Mouse (Mus musculus) kidney, embryonic 15.5 days (tissue): ENCODE measurements around the gene Car9. TPM values are rescaled to one million over a fixed set of nuclear protein-coding genes. Genes with fewer than 3 reads are reported as not detected.

Experiments used
- ATAC-seq: fragments of 200-750 bp; cut with Nextera tagmentation; replicated peaks from 2 replicates; pipeline ENCODE4 v1.8.0; 2017; ENCODE audit warnings: moderate TSS enrichment; ENCODE audit not compliant: low FRiP score
- H3K27ac ChIP-seq: fragments of 300-500 bp; sonication (generic); 2 replicates; pipeline ENCODE4 v1.5.1; 2015; ENCODE audit warnings: mild to moderate bottlenecking, inconsistent platforms
- H3K27me3 ChIP-seq: fragments of 300-500 bp; sonication (generic); 2 replicates; pipeline ENCODE4 v1.6.1; 2015; ENCODE audit warnings: inconsistent platforms
- H3K36me3 ChIP-seq: fragments of 300-500 bp; sonication (generic); 2 replicates; pipeline ENCODE4 v1.6.1; 2015; ENCODE audit warnings: inconsistent platforms
- H3K4me1 ChIP-seq: fragments of 300-500 bp; sonication (generic); 2 replicates; pipeline ENCODE4 v1.6.1; 2015; ENCODE audit warnings: inconsistent platforms
- H3K4me2 ChIP-seq: fragments of 300-500 bp; sonication (generic); 2 replicates; pipeline ENCODE4 v1.6.1; 2015; ENCODE audit warnings: moderate library complexity, mild to moderate bottlenecking, inconsistent platforms
- H3K4me3 ChIP-seq: fragments of 300-500 bp; sonication (generic); replicated peaks from 2 replicates; pipeline ENCODE4 v1.5.1; 2015; ENCODE audit warnings: mild to moderate bottlenecking, inconsistent platforms
- H3K9ac ChIP-seq: fragments of 300-500 bp; sonication (generic); 2 replicates; pipeline ENCODE4 v1.6.1; 2015; ENCODE audit warnings: mild to moderate bottlenecking, inconsistent platforms
- H3K9me3 ChIP-seq: fragments of 300-500 bp; sonication (generic); replicated peaks from 2 replicates; pipeline ENCODE4 v1.6.1; 2016; ENCODE audit warnings: inconsistent platforms
- WGBS: fragments of 180-500 bp; shearing (Covaris S2); methylation state at CpG from one replicate; pipeline ENCODE4 v1.1.7; 2015; ENCODE audit warnings: mixed read lengths; 5-methylcytosine and 5-hydroxymethylcytosine counted together
- polyA plus RNA-seq: library from polyadenylated mRNA; unstranded; fragments of >200 nt; fragmentation: Nextera tagmentation; extraction: Ambion mirVana; gene quantifications from 2 replicates; pipeline ENCODE4 v1.2.1, GENCODE M21; 2015

The Car9 gene
- polyA plus RNA-seq, 1 experiment from 2014 or later, result 2.1 TPM

DNA sequence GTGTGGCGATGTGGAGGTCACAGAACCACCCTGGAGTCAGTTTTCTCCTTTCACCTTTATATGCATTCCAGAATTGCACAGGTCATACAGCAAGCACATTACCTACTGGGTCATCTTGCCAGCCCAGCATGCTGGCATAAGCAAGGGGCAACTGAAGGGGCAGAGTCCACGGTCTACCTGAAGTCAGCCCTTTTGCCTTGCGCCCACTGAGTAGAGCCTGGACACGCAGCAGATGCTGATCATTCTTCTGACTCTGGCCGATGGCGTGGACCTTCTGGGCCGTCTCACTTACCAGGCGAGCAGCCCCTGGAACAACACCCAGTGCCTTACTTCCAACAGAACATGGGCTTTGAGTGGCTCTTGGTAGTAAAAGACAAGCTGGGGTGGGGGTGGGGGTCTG lies 9.4 kb upstream of the Car9 start:
- no peak for ATAC-seq
- Histone ChIP-seq H3K4me1 (peaks cover 50% of the 10 kb centered on the region), H3K36me3 (peaks cover 21% of the 10 kb centered on the region), H3K9ac (no peak overlapping the region), H3K4me3 (no peak overlapping the region), H3K27ac (no peak overlapping the region), H3K4me2 (peak overlapping the region; percentile 84; the same call in 1 of the 2 replicates), H3K9me3 (no peaks in the 10 kb centered on the region), H3K27me3 (no peaks in the 10 kb centered on the region)
- 84% methylated on average over 8 of the region's 8 CpGs for WGBS

DNA sequence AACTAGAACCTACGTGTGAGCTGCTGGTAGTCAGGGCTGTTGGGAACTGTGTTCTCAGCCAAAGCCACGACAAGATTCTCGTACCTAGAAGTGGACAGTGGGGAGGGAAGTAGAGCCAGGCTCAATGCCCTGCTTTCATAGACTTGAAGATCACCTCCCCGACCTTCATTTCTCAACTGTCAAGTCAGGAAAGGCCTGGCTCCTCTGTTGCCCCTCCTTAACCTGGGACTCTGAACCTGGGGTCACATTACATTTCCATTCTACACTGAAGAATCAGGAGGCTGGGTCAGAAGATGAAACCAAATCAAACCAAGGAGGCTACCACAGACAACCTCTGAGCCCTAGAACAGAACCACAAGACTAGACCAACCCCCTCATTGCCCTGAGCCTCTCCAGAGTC lies 8.8 kb upstream of the Car9 start:
- H3K9ac ChIP-seq, result peak overlapping the region; percentile 63; the same call in 1 of the 2 replicates
- no peaks in the 10 kb centered on the region for H3K9me3 ChIP-seq
- no peak for ATAC-seq
- peak overlapping the region; percentile 84 for H3K4me2 ChIP-seq
- no peak overlapping the region for H3K27ac ChIP-seq
- H3K36me3 ChIP-seq, result peaks cover 21% of the 10 kb centered on the region
- peaks cover 50% of the 10 kb centered on the region for H3K4me1 ChIP-seq
- 65% methylated on average over 4 of the region's 4 CpGs for WGBS
- peak overlapping the region; percentile 68 for H3K4me3 ChIP-seq
- no peaks in the 10 kb centered on the region for H3K27me3 ChIP-seq

DNA sequence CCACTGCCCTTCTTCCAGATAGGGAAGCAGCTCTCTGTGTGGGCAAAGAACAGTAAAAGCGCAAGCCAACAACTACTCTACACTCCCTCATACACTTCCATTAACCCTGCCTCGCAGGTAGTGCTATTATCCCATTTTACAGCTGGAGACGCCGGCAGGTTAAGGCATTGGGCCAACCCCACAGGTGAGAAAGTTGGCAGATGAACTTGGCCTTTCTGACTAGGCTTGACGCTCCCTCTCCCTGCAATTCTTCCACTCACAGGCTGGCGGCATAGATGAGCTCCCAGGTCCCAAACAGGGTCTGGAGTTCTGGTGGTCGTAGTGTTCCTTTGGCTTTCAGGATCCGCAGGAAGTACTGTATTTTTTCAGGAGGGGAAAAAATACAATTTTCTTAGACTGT lies 7.8 kb upstream of the Car9 start:
- peak overlapping the region; percentile 59; the same call in 1 of the 2 replicates for H3K27ac ChIP-seq
- 15% methylated on average over 8 of the region's 8 CpGs for WGBS
- peaks cover 21% of the 10 kb centered on the region for H3K36me3 ChIP-seq
- peaks cover 47% of the 10 kb centered on the region for H3K4me1 ChIP-seq
- no peaks in the 10 kb centered on the region for H3K9me3 ChIP-seq
- peak overlapping the region; percentile 84 for H3K4me2 ChIP-seq
- ATAC-seq, result peak; percentile 52; the same call in 1 of the 2 replicates
- peak overlapping the region; percentile 63 for H3K9ac ChIP-seq
- peak overlapping the region; percentile 68 for H3K4me3 ChIP-seq
- H3K27me3 ChIP-seq, result no peaks in the 10 kb centered on the region

DNA sequence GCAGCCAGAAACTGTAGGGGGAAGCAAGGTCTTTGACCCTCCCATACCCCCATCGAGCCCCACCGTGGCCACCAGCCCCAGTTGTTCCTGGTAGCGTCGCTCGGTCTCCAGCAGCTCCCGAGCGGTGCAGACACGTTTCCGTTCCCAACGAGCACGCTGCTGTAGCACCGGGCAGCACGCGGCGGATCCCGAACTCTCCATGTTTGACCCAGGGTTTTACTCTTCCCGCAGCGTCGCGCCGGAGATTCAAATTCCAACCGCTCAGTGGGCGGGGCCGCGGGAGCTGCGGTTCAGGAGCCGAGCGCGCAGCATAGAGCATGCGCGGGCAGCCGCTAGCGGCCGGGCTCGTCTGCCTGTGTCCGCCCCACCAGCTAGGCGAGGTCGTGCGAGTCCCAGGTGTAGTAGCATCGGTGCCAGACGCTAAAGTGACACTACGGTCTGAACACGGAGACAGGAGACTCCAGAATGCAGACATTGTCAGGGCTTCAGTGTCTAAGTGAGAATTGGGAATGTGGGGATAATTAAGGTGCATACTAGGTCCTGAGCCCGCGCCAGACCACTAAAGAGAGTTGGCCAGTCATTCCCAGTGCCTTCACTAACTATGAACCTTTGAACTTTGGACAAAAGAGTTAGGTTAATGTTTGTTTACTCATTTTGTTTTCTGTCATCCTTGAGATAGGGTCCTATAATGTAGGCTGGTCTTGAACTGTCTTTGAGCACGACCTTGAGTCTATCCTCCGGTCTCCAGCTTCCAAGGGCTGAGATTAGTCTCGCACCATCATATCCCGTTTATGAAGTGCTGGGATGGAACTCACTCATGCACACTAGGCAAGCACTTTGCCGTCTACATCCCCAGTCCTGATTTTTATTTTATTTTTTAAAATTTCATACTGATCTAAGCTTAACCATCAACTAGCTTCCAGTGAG lies 7.1 kb upstream of the Car9 start, which contains the start of gene Arhgef39:
Gene Arhgef39 (minus strand): TSS at position 289 of the 927 bp plus-strand sequence.
- no peaks in the 10 kb centered on the region for H3K9me3 ChIP-seq
- 7% methylated on average over 50 of the region's 50 CpGs for WGBS

DNA sequence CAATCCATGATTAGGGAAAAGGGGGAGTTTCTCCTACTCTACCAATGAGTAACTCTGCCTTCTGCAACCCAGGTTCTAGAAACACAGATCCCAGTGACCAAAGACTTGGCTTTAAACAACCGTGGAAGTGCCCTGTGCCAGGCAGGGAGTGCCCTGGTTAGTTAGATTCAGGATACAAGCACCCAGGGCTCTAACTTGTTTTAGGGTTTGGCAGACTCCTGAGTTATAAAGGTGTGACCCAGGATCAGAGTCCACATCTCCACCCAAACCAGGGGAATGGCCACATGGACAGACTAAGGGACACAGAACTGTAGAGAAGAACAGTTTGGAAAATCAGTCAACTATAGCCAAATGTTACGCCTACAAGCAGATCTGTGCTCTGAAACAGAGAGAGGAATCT lies 3.7 kb upstream of the Car9 start:
- Histone ChIP-seq H3K27ac (no peak overlapping the region), H3K9ac (no peak overlapping the region), H3K4me1 (peaks cover 24% of the 10 kb centered on the region), H3K36me3 (no peaks in the 10 kb centered on the region), H3K4me3 (no peak overlapping the region), H3K4me2 (no peak overlapping the region), H3K9me3 (no peaks in the 10 kb centered on the region), H3K27me3 (peaks cover 9% of the 10 kb centered on the region; the same call in 1 of the 2 replicates)
- no peak for ATAC-seq
- 69% methylated on average over 2 of the region's 2 CpGs for WGBS

More for the DNA sequence above, 7.1 kb upstream of the Car9 start, which contains the start of gene Arhgef39:
- H3K4me1 ChIP-seq, result peaks cover 40% of the 10 kb centered on the region
- peak within 1 kb of the TSS; percentile 59 for H3K27ac ChIP-seq
- peak; percentile 86 for ATAC-seq
- peak within 1 kb of the TSS; percentile 68 for H3K4me3 ChIP-seq
- H3K27me3 ChIP-seq, result no peaks in the 10 kb centered on the region
- H3K9ac ChIP-seq, result peak within 1 kb of the TSS; percentile 63
- peak within 1 kb of the TSS; percentile 84 for H3K4me2 ChIP-seq
- peaks cover 21% of the 10 kb centered on the region for H3K36me3 ChIP-seq

DNA sequence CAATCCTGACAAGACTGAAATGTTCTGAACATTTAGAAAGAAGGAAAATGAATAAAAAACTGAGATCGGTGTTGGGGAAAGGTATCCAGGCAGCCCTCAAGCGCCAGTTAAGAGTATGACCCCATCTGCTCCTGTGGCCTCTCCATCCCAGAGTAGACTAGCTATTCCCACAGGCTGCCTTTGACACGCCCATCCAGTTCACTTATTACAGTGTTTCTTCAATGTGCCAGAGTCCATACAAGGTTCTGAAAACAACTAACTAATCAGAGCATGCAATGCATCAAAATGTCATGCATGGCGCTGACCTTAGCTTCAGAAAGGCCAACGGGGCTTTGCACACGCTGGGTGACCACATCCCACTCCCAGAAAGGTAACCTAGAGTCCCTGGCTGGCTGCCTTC lies 3.3 kb upstream of the Car9 start:
- H3K9ac ChIP-seq, result no peak overlapping the region
- peaks cover 9% of the 10 kb centered on the region; the same call in 1 of the 2 replicates for H3K27me3 ChIP-seq
- no peaks in the 10 kb centered on the region for H3K36me3 ChIP-seq
- ATAC-seq, result no peak
- no peak overlapping the region for H3K4me2 ChIP-seq
- no peak overlapping the region for H3K4me3 ChIP-seq
- H3K27ac ChIP-seq, result no peak overlapping the region
- H3K4me1 ChIP-seq, result peaks cover 24% of the 10 kb centered on the region
- 72% methylated on average over 6 of the region's 6 CpGs for WGBS
- no peaks in the 10 kb centered on the region for H3K9me3 ChIP-seq

DNA sequence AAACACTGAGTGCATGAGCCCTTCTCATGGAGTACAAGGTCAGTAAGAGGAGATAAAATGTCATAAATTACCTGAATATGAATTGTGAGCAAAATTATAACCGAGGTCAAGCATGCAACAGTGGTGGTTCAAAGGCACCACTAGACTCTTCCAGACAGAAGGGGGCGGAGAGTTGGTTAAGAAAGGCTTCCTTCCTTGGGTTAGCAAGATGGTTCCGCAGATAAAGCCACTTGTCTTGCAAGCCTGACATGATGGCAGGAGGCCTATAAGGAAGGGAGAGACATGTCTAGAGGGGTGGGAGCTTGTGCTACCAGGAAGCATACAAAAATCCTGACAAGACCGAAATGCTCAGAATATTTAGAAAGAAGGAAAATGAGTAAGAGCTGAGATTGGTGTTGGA lies 2.5 kb upstream of the Car9 start:
- H3K9me3 ChIP-seq, result no peaks in the 10 kb centered on the region
- no peak overlapping the region for H3K27ac ChIP-seq
- H3K4me2 ChIP-seq, result no peak overlapping the region
- WGBS, result 70% methylated on average over 4 of the region's 4 CpGs
- H3K36me3 ChIP-seq, result no peaks in the 10 kb centered on the region
- peaks cover 24% of the 10 kb centered on the region for H3K4me1 ChIP-seq
- H3K27me3 ChIP-seq, result peaks cover 9% of the 10 kb centered on the region; the same call in 1 of the 2 replicates
- ATAC-seq, result no peak
- H3K4me3 ChIP-seq, result no peak overlapping the region
- no peak overlapping the region for H3K9ac ChIP-seq

DNA sequence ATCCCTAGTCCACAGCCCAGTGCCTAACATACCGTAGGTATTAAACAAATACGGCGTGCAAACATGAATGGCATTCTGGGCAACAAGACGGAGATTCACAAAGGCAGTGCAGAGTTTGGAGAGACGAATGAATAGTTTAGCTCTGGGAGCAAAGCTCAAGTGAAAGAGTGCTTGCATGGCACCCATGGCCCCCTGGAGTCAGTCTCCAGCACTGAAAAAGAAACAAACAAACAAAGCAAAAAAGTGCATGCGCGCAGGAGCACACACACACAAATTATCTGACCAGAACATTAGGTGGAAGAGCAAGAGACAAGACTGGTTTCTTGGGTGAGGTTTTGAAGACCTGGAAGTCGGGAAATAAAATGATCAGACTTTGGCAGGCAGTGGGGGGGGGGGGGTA lies 692 bp upstream of the Car9 start:
- Histone ChIP-seq H3K36me3 (no peaks in the 10 kb centered on the region), H3K4me1 (peaks cover 19% of the 10 kb centered on the region), H3K4me3 (no peak overlapping the region), H3K27me3 (peaks cover 9% of the 10 kb centered on the region; the same call in 1 of the 2 replicates), H3K9ac (no peak overlapping the region), H3K9me3 (no peaks in the 10 kb centered on the region), H3K27ac (no peak overlapping the region), H3K4me2 (no peak overlapping the region)
- 90% methylated on average over 8 of the region's 8 CpGs for WGBS
- no peak for ATAC-seq

DNA sequence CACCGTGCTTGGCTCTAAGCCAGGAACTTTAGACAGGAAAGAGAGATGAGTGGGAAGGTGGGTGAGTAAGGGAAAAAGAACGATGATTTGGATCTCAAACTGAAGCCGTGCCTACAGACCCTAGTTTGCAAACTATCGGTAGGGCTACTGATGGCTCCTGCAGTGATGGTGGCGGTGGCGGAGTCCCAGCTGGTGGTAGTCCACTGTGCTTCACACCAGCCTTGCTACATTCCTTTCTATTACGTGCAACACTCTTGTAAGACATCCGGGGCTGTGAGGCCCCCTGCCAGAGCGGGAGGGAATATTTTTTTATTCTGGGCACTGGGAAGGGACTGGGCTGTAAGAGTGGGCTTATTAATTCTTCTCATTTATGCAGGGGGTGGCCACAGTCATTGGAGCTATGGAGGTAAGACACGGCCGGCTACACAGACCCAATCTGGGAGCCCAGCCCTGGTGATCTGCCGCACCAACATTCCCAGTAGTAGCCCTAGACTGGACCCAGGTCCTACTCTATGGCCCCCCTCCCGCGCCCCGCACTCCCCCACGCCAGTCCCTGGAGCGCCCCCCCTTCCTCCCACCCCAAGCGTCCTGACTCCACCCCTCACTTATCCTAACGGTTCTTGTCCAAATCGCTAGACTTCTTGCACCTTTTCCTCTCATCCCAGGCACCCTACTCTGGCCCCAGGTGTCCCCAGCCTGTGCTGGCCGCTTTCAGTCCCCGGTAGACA lies 1.3 kb downstream of the Car9 start:
- WGBS, result 6% methylated on average over 22 of the region's 22 CpGs
- Histone ChIP-seq H3K27me3 (peaks cover 9% of the 10 kb centered on the region; the same call in 1 of the 2 replicates), H3K9me3 (no peaks in the 10 kb centered on the region), H3K4me2 (peak overlapping the region; percentile 76), H3K9ac (peak overlapping the region; percentile 42), H3K27ac (no peak overlapping the region), H3K4me3 (peak overlapping the region; percentile 50), H3K36me3 (no peaks in the 10 kb centered on the region), H3K4me1 (peaks cover 19% of the 10 kb centered on the region)
- peak; percentile 44 for ATAC-seq

DNA sequence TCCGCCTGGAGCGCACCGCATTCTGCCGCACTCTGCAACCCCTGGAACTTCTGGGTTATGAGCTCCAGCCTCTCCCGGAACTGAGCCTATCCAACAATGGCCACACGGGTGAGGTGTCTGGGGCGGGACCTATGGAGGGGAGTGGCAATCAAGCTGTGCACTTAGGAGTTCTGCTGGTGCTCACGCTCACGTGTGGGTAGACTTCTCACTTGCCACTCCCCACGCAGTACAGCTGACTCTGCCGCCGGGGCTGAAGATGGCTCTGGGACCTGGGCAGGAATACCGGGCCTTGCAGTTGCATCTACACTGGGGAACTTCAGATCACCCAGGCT lies 1.9 kb downstream of the Car9 start:
- WGBS, result 3% methylated on average over 13 of the region's 13 CpGs
- ATAC-seq, result peak; percentile 70
- Histone ChIP-seq H3K36me3 (no peaks in the 10 kb centered on the region), H3K9me3 (no peaks in the 10 kb centered on the region), H3K27ac (0 out of 2 replicates have a peak overlapping the region, but pooled peaks have one; percentile 19), H3K4me2 (peak overlapping the region; percentile 76), H3K4me1 (peaks cover 19% of the 10 kb centered on the region), H3K27me3 (peaks cover 9% of the 10 kb centered on the region; the same call in 1 of the 2 replicates), H3K9ac (peak overlapping the region; percentile 42), H3K4me3 (peak overlapping the region; percentile 50)

DNA sequence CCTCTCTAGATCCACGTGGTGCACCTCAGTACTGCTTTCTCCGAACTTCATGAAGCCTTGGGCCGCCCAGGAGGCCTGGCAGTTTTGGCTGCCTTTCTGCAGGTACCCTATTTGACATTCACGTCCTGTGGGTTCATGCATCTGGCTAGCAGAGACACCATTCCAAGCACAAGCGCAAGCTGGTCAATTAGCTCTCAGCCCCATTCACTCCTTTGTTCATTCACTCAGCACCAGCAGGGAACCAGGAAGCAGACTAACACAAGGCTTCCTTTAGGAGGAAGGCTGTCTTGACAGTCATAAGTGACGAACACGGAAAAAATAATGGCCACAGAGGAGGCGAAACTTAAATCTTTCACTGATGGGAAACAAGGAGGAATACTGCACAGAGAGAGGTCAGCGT lies 2.3 kb downstream of the Car9 start:
- H3K4me2 ChIP-seq, result peak overlapping the region; percentile 76
- no peaks in the 10 kb centered on the region for H3K9me3 ChIP-seq
- H3K4me1 ChIP-seq, result peaks cover 19% of the 10 kb centered on the region
- WGBS, result 31% methylated on average over 9 of the region's 9 CpGs
- no peaks in the 10 kb centered on the region for H3K36me3 ChIP-seq
- H3K9ac ChIP-seq, result peak overlapping the region; percentile 5; the same call in 1 of the 2 replicates
- ATAC-seq, result no peak
- H3K4me3 ChIP-seq, result peak overlapping the region; percentile 50
- 0 out of 2 replicates have a peak overlapping the region, but pooled peaks have one; percentile 19 for H3K27ac ChIP-seq
- H3K27me3 ChIP-seq, result peaks cover 9% of the 10 kb centered on the region; the same call in 1 of the 2 replicates
